Mouse (Mus musculus) layer of hippocampus, adult 8-10 months (tissue): ENCODE measurements at regions not wholly inside any gene's neighbourhood (a gene's known extent, or its start where the extent isn't known, plus 50 kb on each side); places are given as distances from the start of the nearest gene placed in this dataset.

ENCODE experiments used
- DNase-seq, 2 experiments: peaks; one replicate each; pipeline ENCODE4 v3.0.0; 2022; ENCODE audit warnings: low spot score in 2 of 2

DNA sequence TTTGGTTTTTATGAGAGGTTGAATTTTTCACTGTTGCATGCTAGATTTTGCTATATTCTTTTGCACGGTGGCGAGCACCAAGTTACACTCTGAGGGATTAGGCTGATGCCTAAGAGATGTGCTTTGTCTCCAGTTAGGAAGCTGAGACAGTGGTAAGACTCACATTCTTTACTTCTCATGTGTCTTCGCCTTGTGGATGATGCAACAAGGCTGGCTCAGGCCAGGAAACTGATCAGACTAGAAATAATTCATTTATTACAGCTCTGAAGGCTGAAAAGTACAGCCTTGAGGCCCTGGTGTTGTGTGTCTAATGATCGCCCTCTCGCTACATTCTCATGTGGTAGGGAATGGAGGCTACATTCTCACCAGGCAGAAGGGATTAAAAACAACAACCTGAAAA lies 441.6 kb upstream of the Cd180 start:
- DNase-seq = no peak

DNA sequence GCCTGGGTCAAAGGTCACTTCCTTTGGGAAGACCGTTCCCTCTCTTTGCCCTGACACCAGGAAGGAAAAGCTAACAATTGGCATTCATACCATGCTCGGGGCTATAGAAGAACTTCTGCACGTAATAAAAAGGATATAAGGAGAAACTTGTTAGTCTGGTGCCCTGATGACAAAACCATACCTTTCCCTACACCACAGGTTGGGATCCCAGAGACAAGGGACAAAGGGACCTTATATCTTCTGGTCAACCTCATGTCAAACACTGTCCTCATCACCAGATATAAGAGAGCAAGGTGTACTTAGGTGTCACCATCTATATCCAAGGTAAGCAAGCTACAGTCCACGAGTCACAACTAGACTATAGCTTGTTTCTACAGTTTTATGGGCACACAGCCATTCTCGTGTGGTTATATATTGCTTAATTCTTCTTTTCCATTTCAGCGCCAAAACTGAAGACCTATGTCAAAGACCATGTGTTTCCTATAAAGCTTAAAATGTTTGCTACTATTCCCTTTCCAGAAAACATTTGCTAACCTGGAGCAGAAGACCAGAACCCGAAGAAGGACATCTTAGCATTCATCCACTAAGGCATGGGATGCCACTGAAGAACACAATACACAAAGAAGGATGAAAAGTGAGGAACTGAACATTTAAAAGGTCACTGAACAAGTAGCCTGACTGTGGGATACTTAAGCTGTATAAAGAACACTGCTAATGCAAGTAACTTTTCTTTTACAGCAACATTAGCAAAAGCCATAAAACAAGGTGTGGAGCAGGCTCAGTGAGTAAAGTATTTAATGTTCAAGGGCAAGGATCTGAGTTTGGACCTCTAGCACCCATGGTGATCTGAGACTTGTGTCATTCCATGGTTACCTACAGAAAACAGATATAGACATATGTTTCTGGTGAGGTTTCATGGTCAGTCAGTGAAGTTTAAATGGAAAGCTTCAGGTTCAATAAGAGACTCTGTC lies 437.7 kb upstream of the Cd180 start:
- DNase-seq = no peak

GRCm38 (mm10) chr13:102258207-102258606 lies 435.2 kb upstream of the Cd180 start:
- no peak for DNase-seq

DNA sequence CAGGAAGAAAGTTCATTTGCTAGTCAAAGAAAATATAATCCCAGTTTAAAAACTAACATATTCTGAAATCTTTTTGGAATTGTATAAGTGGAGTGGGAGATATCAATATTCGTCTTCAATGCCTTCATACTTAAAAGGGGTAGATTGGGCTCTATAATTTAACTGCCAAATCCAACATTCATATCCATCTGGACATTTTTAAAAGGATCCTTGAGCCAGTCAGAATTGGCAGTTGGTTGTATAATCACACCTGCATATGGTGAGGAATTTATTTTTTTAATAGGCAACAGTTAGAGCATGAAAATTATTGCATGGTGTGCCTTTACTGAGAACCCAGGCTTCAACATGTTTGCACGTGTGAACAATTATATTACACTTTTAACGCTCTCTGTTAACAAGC lies 419.5 kb upstream of the Cd180 start:
- no peak for DNase-seq

DNA sequence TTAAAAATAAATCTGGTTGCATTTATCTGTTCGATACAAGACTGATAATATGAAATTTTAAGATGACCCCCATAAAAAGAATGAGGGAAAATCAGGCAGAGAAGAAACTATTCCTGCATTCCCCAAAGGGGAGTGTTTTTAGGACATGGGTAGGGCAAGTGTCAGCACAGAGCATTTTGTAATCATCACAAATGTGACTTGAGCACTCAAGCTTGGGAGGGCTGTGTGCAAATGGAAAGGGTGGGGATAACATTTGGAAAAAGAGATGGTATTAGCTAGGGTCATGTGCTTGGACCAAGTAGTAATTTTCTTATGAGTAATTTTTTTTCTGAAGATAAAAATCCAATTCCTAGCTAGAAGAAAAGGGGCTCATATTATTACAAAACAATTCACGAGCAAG lies 418.1 kb upstream of the Cd180 start:
- DNase-seq = no peak

GRCm38 (mm10) chr13:102276885-102277284 lies 416.5 kb upstream of the Cd180 start:
- no peak for DNase-seq

GRCm38 (mm10) chr13:102280198-102280597 lies 413.2 kb upstream of the Cd180 start:
- no peak for DNase-seq

DNA sequence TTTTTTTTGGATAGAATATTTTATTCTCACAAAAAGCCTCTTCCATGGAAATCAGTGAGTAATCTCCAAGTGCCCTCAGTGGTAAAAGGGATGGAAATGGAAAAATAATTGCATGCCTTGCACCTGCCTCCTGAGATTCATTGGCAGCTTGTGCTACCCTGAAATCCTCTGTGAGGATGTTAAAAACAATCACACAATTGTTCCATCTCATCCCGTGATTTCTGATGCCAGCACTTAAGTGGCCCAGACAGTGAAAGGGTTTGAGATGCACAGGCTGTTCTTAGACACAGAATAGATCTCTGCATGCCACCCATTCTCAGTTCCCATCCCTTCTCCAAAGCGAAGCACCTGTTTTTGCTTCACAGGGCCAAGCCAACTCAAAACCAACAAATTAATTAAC lies 398.9 kb upstream of the Cd180 start:
- DNase-seq = no peak

- no peak for DNase-seq
Observed at GRCm38 (mm10) chr13:102295079-102295478, 398.3 kb upstream of the Cd180 start.

- no peak for DNase-seq
Observed at GRCm38 (mm10) chr13:102307983-102308382, 385.4 kb upstream of the Cd180 start.

- no peak for DNase-seq
Observed at GRCm38 (mm10) chr13:102312096-102312495, 381.3 kb upstream of the Cd180 start.

DNA sequence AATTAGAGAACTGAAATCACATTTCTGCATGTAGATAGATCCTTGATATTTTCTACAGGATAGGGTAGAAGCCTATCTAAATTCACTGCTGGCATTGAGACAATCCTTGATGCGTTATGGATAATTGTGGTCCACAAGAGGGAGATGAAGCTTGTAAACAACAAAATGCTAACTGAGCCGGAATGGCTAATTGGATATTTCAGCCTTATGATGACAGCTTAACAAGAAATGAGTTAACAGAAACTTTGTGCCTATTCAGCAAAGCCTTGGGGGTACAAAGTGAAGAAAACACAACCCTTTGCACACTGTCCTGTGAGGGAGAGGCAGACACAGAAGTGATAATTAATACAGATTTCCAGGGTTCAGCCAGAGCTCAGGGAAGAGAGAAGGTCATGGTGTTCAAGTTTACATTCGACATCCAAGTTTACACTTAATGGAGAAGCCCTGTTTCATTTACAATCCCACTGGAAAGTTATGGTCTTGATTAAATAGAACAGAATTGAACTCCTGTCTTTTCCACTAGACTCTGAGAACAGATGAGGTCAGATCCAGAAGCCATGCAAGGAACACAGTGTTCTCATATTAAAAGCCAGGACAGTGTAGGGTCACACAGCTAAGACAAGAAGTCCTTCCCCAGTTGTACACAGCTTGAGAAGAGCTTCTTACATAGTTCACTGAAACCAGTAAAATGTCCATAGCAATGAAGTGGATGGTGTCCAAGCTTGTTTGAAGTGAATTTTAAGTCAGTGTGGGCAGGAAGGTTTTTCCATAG lies 377.3 kb upstream of the Cd180 start:
- DNase-seq = no peak

GRCm38 (mm10) chr13:102318891-102319404 lies 374.4 kb upstream of the Cd180 start:
- no peak for DNase-seq

GRCm38 (mm10) chr13:102319453-102319852 lies 373.9 kb upstream of the Cd180 start:
- DNase-seq = no peak

DNA sequence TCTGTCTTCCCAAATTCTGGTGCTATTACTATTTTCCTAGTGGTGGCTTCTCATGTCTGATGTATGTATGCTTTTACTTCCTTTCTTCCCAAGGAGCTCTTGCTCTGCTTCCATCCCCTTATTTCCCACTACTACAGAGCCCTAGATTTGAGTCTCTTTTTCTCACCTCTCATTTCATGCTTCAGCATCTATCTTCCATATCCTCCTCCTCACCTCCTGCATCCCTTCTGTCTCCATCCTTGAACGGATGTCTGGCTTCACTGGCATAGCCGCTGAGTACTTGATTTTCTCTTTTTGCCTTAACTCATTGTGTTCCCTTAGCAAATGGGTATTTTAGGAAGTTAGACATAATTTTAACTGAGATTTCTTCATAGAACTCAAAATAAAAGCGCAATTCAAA lies 369.5 kb upstream of the Cd180 start:
- DNase-seq = no peak

DNA sequence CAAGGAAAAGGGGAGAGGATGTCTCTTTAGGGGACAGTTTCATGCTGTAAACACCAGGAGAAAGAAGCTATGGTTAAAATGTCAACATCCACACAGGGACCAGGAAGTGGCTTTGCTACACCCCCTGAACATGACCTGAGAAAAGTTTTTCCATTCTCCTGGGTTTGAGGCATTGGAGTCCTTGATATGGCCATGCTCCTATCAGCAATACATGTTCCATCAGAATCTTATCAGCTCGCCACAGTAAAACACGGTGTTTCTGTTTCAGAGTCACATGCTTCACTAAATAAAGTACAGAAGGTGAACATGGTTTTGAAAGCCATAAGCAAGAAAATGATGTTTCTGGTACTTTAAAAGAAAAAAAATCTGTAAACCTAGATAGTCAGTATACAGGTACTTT lies 367.4 kb upstream of the Cd180 start:
- no peak for DNase-seq

- DNase-seq = no peak
Observed at GRCm38 (mm10) chr13:102326544-102326943, 366.8 kb upstream of the Cd180 start.

DNA sequence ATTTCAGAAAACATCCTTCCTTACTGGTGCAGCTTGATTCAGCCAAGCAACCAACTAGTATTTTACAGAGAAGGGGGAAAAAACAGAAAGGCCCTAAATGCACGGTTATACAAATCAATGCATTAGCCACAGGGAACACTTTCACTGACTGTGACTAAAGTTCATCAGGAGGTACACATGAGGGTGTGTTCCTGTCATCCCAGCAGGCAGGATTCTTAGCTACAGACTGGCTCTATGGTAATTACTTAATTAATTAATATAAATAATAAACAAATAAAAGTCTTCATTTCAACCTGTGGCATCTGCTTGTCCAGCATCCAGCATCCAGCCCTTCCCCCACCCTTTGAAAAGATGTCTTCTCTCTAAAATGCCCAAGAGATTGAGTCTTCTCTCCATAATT lies 359.7 kb upstream of the Cd180 start:
- no peak for DNase-seq

GRCm38 (mm10) chr13:102334131-102334534 lies 359.2 kb upstream of the Cd180 start:
- peak; percentile 7 to 20 for DNase-seq

DNA sequence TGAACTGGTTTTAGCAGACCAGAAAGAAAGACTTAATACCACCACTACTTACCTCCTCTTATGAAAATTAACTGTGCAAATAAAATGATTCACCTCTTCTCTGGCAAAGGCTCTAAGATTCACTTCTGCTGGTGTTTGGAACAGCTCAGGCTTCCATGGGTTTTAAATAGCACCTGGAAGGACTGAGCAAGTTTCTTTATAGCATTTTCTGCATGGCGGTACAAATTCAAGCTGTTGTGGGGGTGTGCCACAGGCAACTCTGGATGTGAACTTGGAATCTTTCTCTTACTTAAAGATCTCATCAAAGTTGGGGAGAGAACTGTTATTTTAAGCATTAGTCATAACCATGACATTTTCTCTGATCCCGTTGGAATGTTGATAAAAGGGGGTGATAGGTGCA lies 350.1 kb upstream of the Cd180 start:
- DNase-seq = no peak

GRCm38 (mm10) chr13:102344606-102345269 lies 348.6 kb upstream of the Cd180 start:
- peak; percentile 31 to 54 for DNase-seq

DNA sequence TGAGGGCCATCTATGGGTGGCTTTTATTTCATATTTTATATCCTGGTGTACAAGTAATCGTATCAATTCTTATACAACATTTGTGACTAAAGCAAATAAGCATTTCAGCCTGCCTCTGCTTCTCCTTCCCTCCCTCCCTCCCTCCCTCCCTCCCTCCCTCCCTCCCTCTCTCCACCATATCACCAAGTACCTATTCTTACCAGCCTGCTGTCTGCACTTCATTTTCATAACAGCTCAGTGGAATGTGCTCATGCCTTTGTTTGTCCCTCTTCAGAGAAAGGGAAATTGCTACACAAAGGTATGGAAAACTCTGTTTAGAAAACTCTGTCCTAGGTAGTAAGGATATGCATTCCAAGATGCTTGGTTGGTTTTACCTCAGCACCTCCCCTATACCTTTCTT lies 343.9 kb upstream of the Cd180 start:
- no peak for DNase-seq
